Mouse (Mus musculus) heart, adult 2 months (tissue): ENCODE results near the gene Usp36. TPM values are rescaled to one million over a fixed set of nuclear protein-coding genes. Genes with fewer than 3 reads are reported as not detected.

Source experiments
- DNase-seq, 2 experiments: peaks; one replicate each; pipeline ENCODE4 v3.0.0; 2021
- H3K27ac ChIP-seq: fragments of 200-600 bp; 2 replicates; pipeline ENCODE4 v1.8.1; 2022
- H3K27me3 ChIP-seq: fragments of 200-500 bp; 2 replicates; pipeline ENCODE4 v1.6.1; 2012; ENCODE audit warnings: mild to moderate bottlenecking, low read length, inconsistent platforms, mixed read lengths; ENCODE audit not compliant: control insufficient read depth, insufficient read depth
- H3K36me3 ChIP-seq: fragments of 200-500 bp; 2 replicates; pipeline ENCODE4 v1.6.1; 2012; ENCODE audit warnings: low read length, inconsistent platforms; ENCODE audit not compliant: control insufficient read depth, insufficient read depth
- H3K4me1 ChIP-seq: fragments of 200-500 bp; 2 replicates; pipeline ENCODE4 v1.6.1; 2011; ENCODE audit warnings: low read length; ENCODE audit not compliant: control insufficient read depth, insufficient read depth
- H3K4me3 ChIP-seq: fragments of 200-600 bp; 2 replicates; pipeline ENCODE4 v1.8.1; 2022
- H3K79me2 ChIP-seq: fragments of 200-500 bp; replicated peaks from 2 replicates; pipeline ENCODE4 v1.6.1; 2012; ENCODE audit warnings: mild to moderate bottlenecking, inconsistent platforms, low read length, moderate library complexity, mixed read lengths; ENCODE audit not compliant: control insufficient read depth, insufficient read depth
- H3K9ac ChIP-seq: fragments of 200-500 bp; 2 replicates; pipeline ENCODE4 v1.6.1; 2012; ENCODE audit warnings: low read depth, mild to moderate bottlenecking, control low read depth, inconsistent platforms, low read length, mixed read lengths
- CTCF ChIP-seq: fragments of 200-600 bp; IDR thresholded peaks from 2 replicates; pipeline ENCODE4 v1.8.1; 2022; ENCODE audit warnings: antibody characterized with exemption, mild to moderate bottlenecking, moderate library complexity
- EP300 ChIP-seq: fragments of 200-500 bp; IDR thresholded peaks from 2 replicates; pipeline ENCODE4 v1.6.1; 2011; ENCODE audit warnings: low read depth, low read length, control low read depth; ENCODE audit not compliant: insufficient read depth
- POLR2A ChIP-seq: fragments of 200-500 bp; IDR thresholded peaks from 2 replicates; pipeline ENCODE4 v1.6.1; 2011; ENCODE audit warnings: mild to moderate bottlenecking, low read depth, low read length, control low read depth; ENCODE audit not compliant: insufficient read depth
- WGBS: fragments of 180-500 bp; shearing (Covaris S2); methylation state at CpG from one replicate; pipeline ENCODE4 v1.1.7; 2018; 5-methylcytosine and 5-hydroxymethylcytosine counted together
- intact Hi-C: fragments of 180-260 bp; cut with DNase I; formaldehyde crosslinking; loops from one replicate; pipeline ENCODE4 v1.15.1; 2025
- long read RNA-seq: library from polyadenylated mRNA; stranded (forward); transcript quantifications from one replicate; pipeline ENCODE4 v2.0.0, GENCODE M21; 2021
- polyA plus RNA-seq: library from polyadenylated mRNA; depleted of rRNA; stranded (reverse); fragments of >200 nt; gene quantifications from 2 replicates; pipeline ENCODE4 v1.2.3, GENCODE M21; 2012; rRNA removed
- total RNA-seq, 2 experiments: library from RNA; stranded (reverse); gene quantifications; 2 replicates each; pipeline ENCODE4 v1.2.3; 2021

Gene Usp36
- total RNA-seq (10 to 100 TPM; 13.1 to 15.5 TPM), polyA plus RNA-seq (10.3 and 14.6 TPM in 2 replicates)
- long read RNA-seq, partial matches to known transcripts, result 2 of 2 reads
- long read RNA-seq, other reads (novel, unspliced or antisense), result 0 of 2 reads

DNA sequence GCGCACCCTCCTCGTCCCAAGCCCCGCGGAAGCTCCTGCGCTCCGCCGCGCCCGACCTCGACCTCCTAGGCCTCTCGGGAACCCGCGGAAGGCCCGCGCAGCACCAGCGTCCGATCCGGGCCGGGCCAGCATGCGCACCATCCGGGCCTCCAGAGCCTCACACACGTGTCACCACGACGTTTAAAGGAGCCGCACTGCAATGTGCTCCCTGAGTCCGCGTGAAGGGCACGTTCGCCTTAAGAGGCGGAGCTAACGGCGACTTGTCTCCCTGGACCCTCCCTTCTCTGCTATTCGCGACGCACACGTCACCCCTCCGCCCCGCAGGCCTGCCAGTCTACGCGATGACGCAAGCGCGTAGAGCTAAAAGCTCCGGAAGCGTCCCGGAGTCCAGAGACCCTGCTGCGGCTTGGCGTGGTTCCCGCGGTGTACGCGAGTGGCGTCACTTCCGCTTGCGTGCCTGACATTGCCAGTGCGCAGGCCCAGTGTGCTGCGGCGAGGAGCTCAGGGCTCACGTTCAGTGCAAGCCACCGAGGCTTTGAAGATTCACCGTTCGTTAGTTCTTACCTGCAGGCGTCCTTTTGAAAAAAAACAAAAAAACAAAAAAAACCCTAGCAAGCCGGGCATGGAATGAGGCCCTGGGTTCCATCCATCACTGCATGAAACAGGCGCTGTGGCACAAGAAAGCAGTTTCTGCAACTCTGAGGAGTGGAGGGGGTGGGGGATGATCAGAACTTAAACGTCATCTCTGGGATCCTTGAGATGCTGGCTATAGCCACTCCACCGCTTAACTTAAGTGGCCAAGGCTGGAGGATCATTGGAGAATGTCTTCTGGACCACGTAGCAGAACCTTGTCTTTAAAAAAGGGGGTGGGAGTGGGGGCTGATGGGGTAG is at the start of gene Usp36:
Gene Usp36, minus strand, starts transcription at position 246 of the 891 bp plus-strand sequence.
- H3K36me3 ChIP-seq, result no peaks in the 10 kb centered on the region
- H3K4me3 ChIP-seq, result peak within 1 kb of the TSS; percentile 97
- WGBS, result 1% methylated on average over 68 of the region's 68 CpGs
- peak within 1 kb of the TSS; percentile 68 for H3K9ac ChIP-seq
- H3K27me3 ChIP-seq, result no peaks in the 10 kb centered on the region
- peaks cover 8% of the 10 kb centered on the region for H3K4me1 ChIP-seq
- TF ChIP-seq CTCF, result no peak; the same call in 1 of the 2 replicates
- 0 out of 2 replicates have a peak, but pooled peaks have one; percentile 39 for TF ChIP-seq EP300
- TF ChIP-seq POLR2A, result peak; percentile 98
- peak; percentile 99 to 100 for DNase-seq
- intact Hi-C loops, result no loop called here
- H3K27ac ChIP-seq, result peak within 1 kb of the TSS; percentile 96
- no peaks in the 10 kb centered on the region for H3K79me2 ChIP-seq

DNA sequence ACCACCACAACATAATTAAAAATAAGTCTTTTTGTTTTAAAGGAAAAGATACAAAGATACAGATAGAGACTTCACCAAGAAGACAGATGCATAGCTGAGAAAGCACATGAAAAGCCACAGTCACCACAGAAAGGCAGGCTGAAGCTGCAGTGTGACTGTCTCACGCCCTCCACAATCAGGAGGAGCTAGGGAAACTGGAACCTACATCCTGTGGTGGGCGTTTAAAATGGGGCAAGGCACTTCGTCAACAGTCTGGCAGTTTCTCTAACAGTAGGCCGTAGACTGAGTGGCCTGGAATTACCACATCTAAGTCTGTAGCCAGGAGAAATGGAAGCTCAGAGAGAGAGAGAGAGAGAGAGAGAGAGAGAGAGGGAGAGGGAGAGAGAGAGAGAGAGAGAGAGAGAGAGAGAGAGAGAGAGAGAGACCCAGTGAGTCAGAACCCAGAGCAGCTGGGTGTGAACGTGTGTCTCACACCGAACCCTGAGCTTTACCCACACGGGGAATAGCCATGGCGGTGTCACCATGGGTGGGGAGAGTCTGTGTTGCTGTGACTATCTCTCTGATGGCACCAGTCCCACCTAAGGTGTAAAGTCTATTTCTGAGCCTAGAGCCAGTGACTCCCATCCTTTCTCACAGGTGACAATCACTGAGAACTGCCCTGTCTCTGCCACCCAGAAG is 47.6 kb upstream of the Usp36 start:
- intact Hi-C loops, result no loop called here
- Histone ChIP-seq H3K27ac (no peak overlapping the region), H3K4me3 (no peak overlapping the region), H3K79me2 (peaks cover 3% of the 10 kb centered on the region), H3K4me1 (peaks cover 2% of the 10 kb centered on the region), H3K27me3 (no peaks in the 10 kb centered on the region), H3K36me3 (no peaks in the 10 kb centered on the region), H3K9ac (no peak overlapping the region)
- no peak for DNase-seq
- TF ChIP-seq POLR2A, result no peak
- TF ChIP-seq CTCF, result no peak
- TF ChIP-seq EP300, result no peak
- 57% methylated on average over 8 of the region's 8 CpGs for WGBS

DNA sequence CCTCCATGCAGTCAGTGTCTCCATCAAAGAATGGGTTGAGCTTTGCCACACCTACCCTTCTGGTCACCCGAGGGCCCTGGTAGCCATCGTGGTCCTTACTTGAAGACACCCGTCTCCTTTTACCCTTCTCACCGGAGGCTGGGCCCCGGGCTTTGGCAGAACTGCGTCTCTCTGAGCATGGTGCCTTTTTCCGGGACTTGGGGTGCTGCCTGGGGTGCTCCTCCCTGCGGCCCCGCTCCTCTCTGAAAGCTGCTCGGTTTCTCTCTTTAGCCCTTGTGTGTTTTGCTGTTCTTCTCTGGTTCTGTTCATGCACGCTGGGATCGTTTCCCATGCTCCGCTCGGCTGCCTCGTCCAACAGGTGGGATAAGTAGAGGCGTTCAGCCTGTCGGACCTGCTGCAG is 43.4 kb upstream of the Usp36 start:
- H3K27me3 ChIP-seq, result no peaks in the 10 kb centered on the region
- no peak for DNase-seq
- no peaks in the 10 kb centered on the region for H3K36me3 ChIP-seq
- WGBS, result 87% methylated on average over 17 of the region's 17 CpGs
- no peak overlapping the region for H3K27ac ChIP-seq
- intact Hi-C loops, result no loop called here
- no peak overlapping the region for H3K9ac ChIP-seq
- no peak overlapping the region for H3K4me3 ChIP-seq
- peaks cover 5% of the 10 kb centered on the region for H3K4me1 ChIP-seq
- TF ChIP-seq CTCF, result no peak
- no peak for TF ChIP-seq EP300
- TF ChIP-seq POLR2A, result no peak
- no peaks in the 10 kb centered on the region for H3K79me2 ChIP-seq

DNA sequence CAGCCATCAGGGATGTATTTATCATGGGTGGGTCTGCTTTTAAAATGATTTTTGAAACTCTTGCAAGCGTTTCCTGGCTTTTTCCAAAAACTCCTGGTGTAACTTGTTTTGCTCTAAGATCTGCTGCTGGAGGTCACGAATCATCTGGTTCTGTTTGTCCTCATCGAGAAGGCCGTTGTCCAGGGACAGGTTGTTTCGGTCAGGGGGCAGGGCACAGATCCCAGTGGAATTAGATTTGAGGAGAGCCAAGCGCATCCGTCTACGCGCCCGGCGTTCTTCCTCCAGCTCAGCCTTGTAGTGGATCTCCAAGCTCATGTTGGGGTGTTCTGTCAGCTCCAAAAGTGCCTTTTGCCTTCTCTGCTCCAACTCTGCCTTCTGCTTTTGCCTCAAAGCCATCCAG is 42.3 kb upstream of the Usp36 start:
- no peaks in the 10 kb centered on the region for H3K36me3 ChIP-seq
- H3K27me3 ChIP-seq, result no peaks in the 10 kb centered on the region
- peak; percentile 56 to 60 for DNase-seq
- H3K4me3 ChIP-seq, result no peak overlapping the region
- intact Hi-C loops, result no loop called here
- WGBS, result 72% methylated on average over 11 of the region's 11 CpGs
- H3K27ac ChIP-seq, result peak overlapping the region; percentile 36; the same call in 1 of the 2 replicates
- no peak overlapping the region for H3K9ac ChIP-seq
- H3K79me2 ChIP-seq, result no peaks in the 10 kb centered on the region
- peaks cover 9% of the 10 kb centered on the region for H3K4me1 ChIP-seq
- TF ChIP-seq CTCF (no peak), EP300 (peak; percentile 65; the same call in 1 of the 2 replicates)

DNA sequence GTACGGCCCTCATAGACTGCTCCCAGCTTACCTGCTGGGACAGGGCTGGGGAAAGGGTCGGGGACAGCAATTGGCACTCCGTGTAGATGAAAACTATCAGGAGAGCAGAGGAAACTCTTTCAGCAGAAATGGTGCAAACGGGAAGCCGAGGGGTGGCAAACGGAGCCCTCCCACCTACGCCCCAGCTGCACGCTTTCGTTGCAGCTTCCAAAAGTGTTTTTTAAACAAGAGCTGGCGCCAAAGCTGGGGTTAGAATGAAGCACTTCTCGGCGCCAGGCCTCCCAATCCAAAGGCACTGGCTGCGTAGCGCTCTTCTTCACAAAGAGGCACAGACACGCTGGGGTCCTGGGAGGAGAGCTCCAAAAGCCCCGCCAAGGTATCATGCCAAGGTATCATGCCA is 40.7 kb upstream of the Usp36 start:
- no peaks in the 10 kb centered on the region for H3K79me2 ChIP-seq
- no peak overlapping the region for H3K27ac ChIP-seq
- intact Hi-C loops, result no loop called here
- no peak for TF ChIP-seq EP300
- peaks cover 15% of the 10 kb centered on the region for H3K4me1 ChIP-seq
- H3K9ac ChIP-seq, result no peak overlapping the region
- no peaks in the 10 kb centered on the region for H3K27me3 ChIP-seq
- 96% methylated on average over 16 of the region's 16 CpGs for WGBS
- no peaks in the 10 kb centered on the region for H3K36me3 ChIP-seq
- H3K4me3 ChIP-seq, result no peak overlapping the region
- no peak for DNase-seq

DNA sequence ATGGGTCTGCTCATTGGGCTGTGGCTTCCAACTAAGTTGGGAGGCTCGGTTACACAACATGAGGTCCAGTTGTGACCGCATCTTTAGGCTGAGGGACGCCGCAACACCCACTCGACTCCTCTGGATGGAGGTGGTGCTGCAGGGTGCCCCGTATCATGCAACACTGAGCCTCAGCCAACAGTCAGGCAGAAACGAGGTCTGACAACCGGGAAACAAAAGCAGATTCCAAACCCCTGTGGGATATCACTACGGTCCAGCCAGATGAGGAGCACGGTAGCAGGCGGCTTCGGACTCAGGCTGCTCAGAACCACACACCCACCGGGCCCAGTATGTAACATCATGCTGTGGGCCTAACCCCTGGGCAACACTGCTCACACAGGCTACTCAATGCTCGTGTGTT is 40.3 kb upstream of the Usp36 start:
- H3K27ac ChIP-seq, result no peak overlapping the region
- H3K36me3 ChIP-seq, result no peaks in the 10 kb centered on the region
- DNase-seq, result no peak
- WGBS, result 79% methylated on average over 14 of the region's 14 CpGs
- H3K79me2 ChIP-seq, result no peaks in the 10 kb centered on the region
- no peak overlapping the region for H3K9ac ChIP-seq
- H3K4me3 ChIP-seq, result no peak overlapping the region
- H3K4me1 ChIP-seq, result peaks cover 15% of the 10 kb centered on the region
- intact Hi-C loops, result no loop called here
- no peaks in the 10 kb centered on the region for H3K27me3 ChIP-seq
- TF ChIP-seq CTCF (no peak), EP300 (no peak), POLR2A (no peak)
